Mouse (Mus musculus): ENCODE measurements around the gene Ascl5. TPM values are rescaled to one million over a fixed set of nuclear protein-coding genes. Genes with fewer than 3 reads are reported as not detected.

Gene Ascl5
- polyA plus RNA-seq, 1 experiment from 2014 or later = not detected

DNA sequence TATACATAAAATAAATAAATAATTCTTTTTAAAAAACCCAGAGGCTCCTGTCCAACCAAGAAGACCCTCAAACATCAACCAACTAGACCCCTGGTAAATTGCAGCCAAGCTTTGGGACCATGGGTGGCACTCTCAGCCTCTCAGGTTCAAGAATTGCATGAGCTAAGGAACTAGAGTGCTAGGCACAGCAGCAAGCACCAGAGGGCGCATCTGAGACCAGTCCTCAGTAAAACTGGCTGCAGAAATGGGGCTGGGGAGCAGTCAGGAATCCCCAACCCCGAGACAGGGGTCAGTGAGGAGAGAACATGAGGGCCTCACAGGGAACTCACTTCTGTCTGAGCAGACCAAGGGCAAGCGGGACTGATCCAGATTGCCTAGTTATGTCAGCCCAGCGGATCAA is 4.8 kb upstream of the Ascl5 start:
- H3K4me2 ChIP-seq (ENCODE audit: low read depth, low read length) = no peak overlapping the region
- ATAC-seq = no peak
- H3K9ac ChIP-seq (ENCODE audit: low read depth, low read length) = no peak overlapping the region
- peaks cover 7% of the 10 kb centered on the region for H3K4me1 ChIP-seq (ENCODE audit: control insufficient read depth, insufficient read depth, low read length)
- peaks cover 13% of the 10 kb centered on the region for H3K27me3 ChIP-seq (replicated peaks; ENCODE audit: control insufficient read depth, insufficient read depth, low read length)
- H3K9me3 ChIP-seq (ENCODE audit: control insufficient read depth, low read length) = no peaks in the 10 kb centered on the region
- no peak overlapping the region for H3K4me3 ChIP-seq (ENCODE audit: low read length)
- 18% methylated on average over 4 of the region's 4 CpGs for WGBS
- H3K36me3 ChIP-seq (ENCODE audit: control insufficient read depth, insufficient read depth, low read length) = no peaks in the 10 kb centered on the region
- H3K27ac ChIP-seq (ENCODE audit: low read length) = no peak overlapping the region

GRCm38 (mm10) chr1:136047432-136047831 is 3.2 kb upstream of the Ascl5 start:
- 8% methylated on average over 2 of the region's 2 CpGs for WGBS
- H3K27me3 ChIP-seq (replicated peaks; ENCODE audit: control insufficient read depth, insufficient read depth, low read length) = peaks cover 17% of the 10 kb centered on the region
- ATAC-seq = no peak
- no peak overlapping the region for H3K4me2 ChIP-seq (ENCODE audit: low read depth, low read length)
- no peak overlapping the region for H3K4me3 ChIP-seq (ENCODE audit: low read length)
- no peaks in the 10 kb centered on the region for H3K36me3 ChIP-seq (ENCODE audit: control insufficient read depth, insufficient read depth, low read length)
- H3K9ac ChIP-seq (ENCODE audit: low read depth, low read length) = no peak overlapping the region
- H3K4me1 ChIP-seq (ENCODE audit: control insufficient read depth, insufficient read depth, low read length) = peaks cover 6% of the 10 kb centered on the region; the same call in 1 of the 2 replicates
- no peak overlapping the region for H3K27ac ChIP-seq (ENCODE audit: low read length)
- H3K9me3 ChIP-seq (ENCODE audit: control insufficient read depth, low read length) = no peaks in the 10 kb centered on the region

- H3K4me1 ChIP-seq (ENCODE audit: control insufficient read depth, insufficient read depth, low read length) = peaks cover 6% of the 10 kb centered on the region; the same call in 1 of the 2 replicates
- WGBS = 76% methylated on average over 9 of the region's 9 CpGs
- no peak overlapping the region for H3K9ac ChIP-seq (ENCODE audit: low read depth, low read length)
- no peaks in the 10 kb centered on the region for H3K36me3 ChIP-seq (ENCODE audit: control insufficient read depth, insufficient read depth, low read length)
- no peak overlapping the region for H3K4me2 ChIP-seq (ENCODE audit: low read depth, low read length)
- H3K4me3 ChIP-seq (ENCODE audit: low read length) = no peak overlapping the region
- ATAC-seq = no peak
- H3K9me3 ChIP-seq (ENCODE audit: control insufficient read depth, low read length) = no peaks in the 10 kb centered on the region
- H3K27ac ChIP-seq (ENCODE audit: low read length) = no peak overlapping the region
- peaks cover 17% of the 10 kb centered on the region for H3K27me3 ChIP-seq (replicated peaks; ENCODE audit: control insufficient read depth, insufficient read depth, low read length)
Measured at GRCm38 (mm10) chr1:136047894-136048293, 2.7 kb upstream of the Ascl5 start.

GRCm38 (mm10) chr1:136051013-136051315 is 360 bp downstream of the Ascl5 start:
- H3K9me3 ChIP-seq (ENCODE audit: control insufficient read depth, low read length) = no peaks in the 10 kb centered on the region
- peak; percentile 70 for ATAC-seq
- H3K4me1 ChIP-seq (ENCODE audit: control insufficient read depth, insufficient read depth, low read length) = peaks cover 6% of the 10 kb centered on the region; the same call in 1 of the 2 replicates
- H3K4me3 ChIP-seq (ENCODE audit: low read length) = peak overlapping the region; percentile 30
- 1% methylated on average over 36 of the region's 36 CpGs for WGBS
- H3K4me2 ChIP-seq (ENCODE audit: low read depth, low read length) = peak overlapping the region; percentile 50
- H3K27me3 ChIP-seq (replicated peaks; ENCODE audit: control insufficient read depth, insufficient read depth, low read length) = peaks cover 17% of the 10 kb centered on the region
- no peaks in the 10 kb centered on the region for H3K36me3 ChIP-seq (ENCODE audit: control insufficient read depth, insufficient read depth, low read length)
- no peak overlapping the region for H3K27ac ChIP-seq (ENCODE audit: low read length)
- 0 out of 2 replicates have a peak overlapping the region, but pooled peaks have one; percentile 25 for H3K9ac ChIP-seq (ENCODE audit: low read depth, low read length)

DNA sequence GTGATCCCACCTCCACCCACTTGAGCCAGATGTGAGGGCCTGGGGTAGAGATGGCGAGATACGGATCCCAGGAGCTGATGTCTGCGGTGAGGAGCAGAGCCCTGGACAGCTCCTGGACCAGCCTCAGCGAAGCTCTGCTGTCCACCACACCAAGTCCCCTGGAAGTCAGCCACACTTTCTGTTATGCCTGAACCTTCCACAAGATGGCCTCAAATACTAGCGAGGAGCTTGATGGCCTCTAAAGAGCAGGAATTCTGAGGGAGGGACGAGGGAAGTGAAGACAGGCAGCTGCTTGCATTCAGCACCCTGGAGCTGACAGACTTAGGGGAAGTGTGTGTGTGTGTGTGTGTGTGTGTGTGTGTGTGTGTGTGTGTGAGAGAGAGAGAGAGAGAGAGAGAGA is 861 bp downstream of the Ascl5 start:
- H3K27ac ChIP-seq (ENCODE audit: low read length) = no peak overlapping the region
- ATAC-seq = peak; percentile 80
- H3K4me1 ChIP-seq (ENCODE audit: control insufficient read depth, insufficient read depth, low read length) = peaks cover 6% of the 10 kb centered on the region; the same call in 1 of the 2 replicates
- H3K4me2 ChIP-seq (ENCODE audit: low read depth, low read length) = peak overlapping the region; percentile 50
- WGBS = 3% methylated on average over 6 of the region's 6 CpGs
- H3K4me3 ChIP-seq (ENCODE audit: low read length) = peak overlapping the region; percentile 30
- no peaks in the 10 kb centered on the region for H3K9me3 ChIP-seq (ENCODE audit: control insufficient read depth, low read length)
- no peak overlapping the region for H3K9ac ChIP-seq (ENCODE audit: low read depth, low read length)
- no peaks in the 10 kb centered on the region for H3K36me3 ChIP-seq (ENCODE audit: control insufficient read depth, insufficient read depth, low read length)
- H3K27me3 ChIP-seq (replicated peaks; ENCODE audit: control insufficient read depth, insufficient read depth, low read length) = peaks cover 17% of the 10 kb centered on the region

GRCm38 (mm10) chr1:136052547-136052946 is 1.9 kb downstream of the Ascl5 start, which contains the start of gene Cacna1s:
Gene Cacna1s (plus strand): TSS chr1:136052750.
- H3K27me3 ChIP-seq (replicated peaks; ENCODE audit: control insufficient read depth, insufficient read depth, low read length) = peaks cover 17% of the 10 kb centered on the region
- H3K9ac ChIP-seq (ENCODE audit: low read depth, low read length) = no peak within 1 kb of the TSS
- peaks cover 6% of the 10 kb centered on the region; the same call in 1 of the 2 replicates for H3K4me1 ChIP-seq (ENCODE audit: control insufficient read depth, insufficient read depth, low read length)
- H3K4me3 ChIP-seq (ENCODE audit: low read length) = no peak within 1 kb of the TSS
- ATAC-seq = no peak
- 53% methylated on average over 11 of the region's 11 CpGs for WGBS
- H3K4me2 ChIP-seq (ENCODE audit: low read depth, low read length) = no peak within 1 kb of the TSS
- no peaks in the 10 kb centered on the region for H3K36me3 ChIP-seq (ENCODE audit: control insufficient read depth, insufficient read depth, low read length)
- no peak within 1 kb of the TSS for H3K27ac ChIP-seq (ENCODE audit: low read length)
- no peaks in the 10 kb centered on the region for H3K9me3 ChIP-seq (ENCODE audit: control insufficient read depth, low read length)

DNA sequence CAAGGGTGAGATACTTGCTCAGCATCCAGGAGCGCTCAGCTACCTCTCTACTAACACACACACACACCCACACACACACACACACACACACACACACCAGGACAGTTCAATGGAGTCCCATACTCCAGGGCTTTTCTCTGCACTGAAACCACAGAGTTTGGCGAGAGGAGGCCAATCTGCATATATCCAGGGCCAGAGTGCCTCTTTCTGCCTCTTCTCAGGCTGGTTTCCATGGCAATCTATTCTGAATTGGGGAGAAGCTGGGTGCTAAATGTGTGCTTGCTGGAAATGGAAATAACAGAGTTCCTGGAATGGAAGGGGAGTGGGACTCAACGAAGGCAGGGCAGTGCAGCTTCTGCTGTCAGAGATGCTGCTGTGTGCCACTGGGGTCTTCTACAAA is 5.2 kb downstream of the Ascl5 start:
- no peak for ATAC-seq
- WGBS = 68% methylated on average over 3 of the region's 3 CpGs

GRCm38 (mm10) chr1:136058594-136058993 is 8.0 kb downstream of the Ascl5 start:
- Histone ChIP-seq H3K9ac (ENCODE audit: low read depth, low read length) (no peak overlapping the region), H3K4me2 (ENCODE audit: low read depth, low read length) (no peak overlapping the region), H3K36me3 (ENCODE audit: control insufficient read depth, insufficient read depth, low read length) (no peaks in the 10 kb centered on the region), H3K4me1 (ENCODE audit: control insufficient read depth, insufficient read depth, low read length) (no peaks in the 10 kb centered on the region), H3K9me3 (ENCODE audit: control insufficient read depth, low read length) (no peaks in the 10 kb centered on the region), H3K27ac (ENCODE audit: low read length) (no peak overlapping the region), H3K4me3 (ENCODE audit: low read length) (no peak overlapping the region), H3K27me3 (replicated peaks; ENCODE audit: control insufficient read depth, insufficient read depth, low read length) (no peaks in the 10 kb centered on the region)
- 30% methylated on average over 3 of the region's 3 CpGs for WGBS
- no peak for ATAC-seq

More for the DNA sequence above, 5.2 kb downstream of the Ascl5 start:
- peaks cover 4% of the 10 kb centered on the region for H3K27me3 ChIP-seq (replicated peaks; ENCODE audit: control insufficient read depth, insufficient read depth, low read length)
- no peak overlapping the region for H3K27ac ChIP-seq (ENCODE audit: low read length)
- H3K9me3 ChIP-seq (ENCODE audit: control insufficient read depth, low read length) = no peaks in the 10 kb centered on the region
- H3K4me1 ChIP-seq (ENCODE audit: control insufficient read depth, insufficient read depth, low read length) = peaks cover 4% of the 10 kb centered on the region; the same call in 1 of the 2 replicates
- H3K4me2 ChIP-seq (ENCODE audit: low read depth, low read length) = no peak overlapping the region
- H3K4me3 ChIP-seq (ENCODE audit: low read length) = no peak overlapping the region
- H3K36me3 ChIP-seq (ENCODE audit: control insufficient read depth, insufficient read depth, low read length) = no peaks in the 10 kb centered on the region
- no peak overlapping the region for H3K9ac ChIP-seq (ENCODE audit: low read depth, low read length)

DNA sequence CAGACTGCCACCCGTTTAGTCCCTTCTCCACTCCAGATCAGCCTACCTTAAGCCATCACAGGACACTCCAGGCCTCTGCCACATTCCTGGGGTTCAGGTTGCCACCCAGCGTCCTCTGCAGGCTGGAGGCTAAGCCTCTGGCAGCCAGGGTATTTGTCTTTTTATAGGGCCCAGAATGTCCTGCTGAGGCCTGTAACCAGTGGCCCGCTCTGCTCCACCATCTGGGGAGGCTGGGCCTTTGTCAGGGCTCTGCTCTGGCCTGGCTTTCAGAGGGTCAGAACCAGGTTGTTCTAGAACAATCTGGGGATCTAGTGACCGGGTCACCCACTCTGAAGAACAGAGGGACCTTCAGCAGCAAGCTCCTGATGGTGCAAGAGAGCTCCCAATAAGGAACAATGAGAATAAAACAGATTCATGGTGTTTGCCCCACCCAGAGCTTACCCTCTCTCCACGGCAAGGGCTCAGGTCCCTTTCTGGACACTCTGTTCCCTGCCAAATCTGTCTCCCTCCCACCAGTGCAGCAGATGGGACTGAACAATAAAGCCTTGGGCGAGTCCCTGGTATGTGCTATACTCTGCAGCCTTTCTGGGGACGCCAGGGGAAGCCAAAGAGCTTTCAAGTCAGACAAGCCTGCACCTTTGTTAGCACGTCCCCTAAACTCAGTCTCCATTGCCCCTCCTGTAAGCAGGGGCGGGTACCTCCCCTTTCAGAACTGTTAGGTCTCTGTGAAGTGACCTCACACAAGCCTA is 10.6 kb downstream of the Ascl5 start:
- Histone ChIP-seq H3K4me3 (ENCODE audit: low read length) (no peak overlapping the region), H3K4me1 (ENCODE audit: control insufficient read depth, insufficient read depth, low read length) (no peaks in the 10 kb centered on the region), H3K36me3 (ENCODE audit: control insufficient read depth, insufficient read depth, low read length) (no peaks in the 10 kb centered on the region), H3K9me3 (ENCODE audit: control insufficient read depth, low read length) (no peaks in the 10 kb centered on the region), H3K4me2 (ENCODE audit: low read depth, low read length) (no peak overlapping the region), H3K9ac (ENCODE audit: low read depth, low read length) (no peak overlapping the region), H3K27me3 (replicated peaks; ENCODE audit: control insufficient read depth, insufficient read depth, low read length) (no peaks in the 10 kb centered on the region), H3K27ac (ENCODE audit: low read length) (no peak overlapping the region)
- ATAC-seq = no peak
- 58% methylated on average over 9 of the region's 9 CpGs for WGBS

GRCm38 (mm10) chr1:136061790-136062141 is 11.2 kb downstream of the Ascl5 start:
- no peaks in the 10 kb centered on the region for H3K36me3 ChIP-seq (ENCODE audit: control insufficient read depth, insufficient read depth, low read length)
- no peak for ATAC-seq
- H3K4me2 ChIP-seq (ENCODE audit: low read depth, low read length) = no peak overlapping the region
- WGBS = 87% methylated on average over 7 of the region's 7 CpGs
- H3K27me3 ChIP-seq (replicated peaks; ENCODE audit: control insufficient read depth, insufficient read depth, low read length) = no peaks in the 10 kb centered on the region
- H3K27ac ChIP-seq (ENCODE audit: low read length) = no peak overlapping the region
- no peak overlapping the region for H3K4me3 ChIP-seq (ENCODE audit: low read length)
- no peak overlapping the region for H3K9ac ChIP-seq (ENCODE audit: low read depth, low read length)
- H3K4me1 ChIP-seq (ENCODE audit: control insufficient read depth, insufficient read depth, low read length) = no peaks in the 10 kb centered on the region
- no peaks in the 10 kb centered on the region for H3K9me3 ChIP-seq (ENCODE audit: control insufficient read depth, low read length)
